Mouse (Mus musculus): Measurements from ENCODE around the gene Il12rb1. TPM values are rescaled to one million over a fixed set of nuclear protein-coding genes. Genes with fewer than 3 reads are reported as not detected.
A peak's percentile ranks its signal among the peaks of the same experiment; 100 is the strongest.

Il12rb1 gene
- polyA plus RNA-seq, 1 experiment from 2014 or later = 0.19 TPM

- ATAC-seq (ENCODE audit: low FRiP score, low TSS enrichment) (no peak), DNase-seq (ENCODE audit: low spot score) (no peak)
- H3K9me3 ChIP-seq (ENCODE audit: control insufficient read depth, low read length) = no peaks in the 10 kb centered on the region
- peaks cover 8% of the 10 kb centered on the region; the same call in 1 of the 2 replicates for H3K4me1 ChIP-seq (replicated peaks; ENCODE audit: control insufficient read depth, insufficient read depth)
- peak overlapping the region; percentile 71 for H3K9ac ChIP-seq (ENCODE audit: low read length)
- 48% methylated on average over 8 of the region's 8 CpGs for WGBS
- TF ChIP-seq EP300 (optimal IDR thresholded peaks at IDR 0.05) (no peak), CTCF (IDR thresholded peaks at IDR 0.05; ENCODE audit: low read depth) (no peak)
- H3K4me2 ChIP-seq (replicated peaks; ENCODE audit: low read depth) = peak overlapping the region; percentile 60
- peaks cover 5% of the 10 kb centered on the region for H3K36me3 ChIP-seq (ENCODE audit: control insufficient read depth, insufficient read depth, low read length)
- no peak overlapping the region; the same call in 1 of the 2 replicates for H3K27ac ChIP-seq (replicated peaks)
- H3K27me3 ChIP-seq (ENCODE audit: control insufficient read depth, insufficient read depth, low read length) = no peaks in the 10 kb centered on the region
- H3K4me3 ChIP-seq (ENCODE audit: low read depth, low read length) = peak overlapping the region; percentile 4; the same call in 1 of the 2 replicates
Observed at GRCm38 (mm10) chr8:70790846-70791245, 17.4 kb upstream of the Il12rb1 start.

DNA sequence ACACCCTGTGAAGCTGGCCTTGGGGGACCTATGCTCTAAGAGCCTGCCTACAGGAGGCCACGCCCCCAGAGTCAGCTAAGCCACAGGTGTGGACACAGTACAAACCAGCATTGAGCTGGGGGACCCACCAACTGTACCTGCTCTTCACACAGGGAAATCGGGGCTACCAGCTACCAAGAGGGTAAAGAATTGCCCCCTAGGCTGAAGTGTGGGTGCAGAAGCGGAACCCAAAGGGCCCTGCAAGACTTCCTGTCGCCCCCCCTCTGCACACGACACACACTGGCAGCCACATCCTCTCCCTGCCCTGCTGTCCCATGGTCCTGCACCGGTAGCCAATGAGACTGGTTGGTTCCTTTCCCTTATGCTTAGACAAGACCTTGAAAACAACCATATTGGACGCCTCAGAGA lies 17.0 kb upstream of the Il12rb1 start:
- H3K36me3 ChIP-seq (ENCODE audit: control insufficient read depth, insufficient read depth, low read length) = peaks cover 3% of the 10 kb centered on the region
- peak overlapping the region; percentile 60 for H3K4me2 ChIP-seq (replicated peaks; ENCODE audit: low read depth)
- DNase-seq (ENCODE audit: low spot score) = peak; percentile 71
- H3K27me3 ChIP-seq (ENCODE audit: control insufficient read depth, insufficient read depth, low read length) = no peaks in the 10 kb centered on the region
- H3K4me3 ChIP-seq (ENCODE audit: low read depth, low read length) = peak overlapping the region; percentile 50
- 43% methylated on average over 7 of the region's 7 CpGs for WGBS
- peaks cover 8% of the 10 kb centered on the region; the same call in 1 of the 2 replicates for H3K4me1 ChIP-seq (replicated peaks; ENCODE audit: control insufficient read depth, insufficient read depth)
- H3K9ac ChIP-seq (ENCODE audit: low read length) = peak overlapping the region; percentile 71
- no peaks in the 10 kb centered on the region for H3K9me3 ChIP-seq (ENCODE audit: control insufficient read depth, low read length)
- no peak for TF ChIP-seq CTCF (IDR thresholded peaks at IDR 0.05; ENCODE audit: low read depth)
- no peak for TF ChIP-seq EP300 (optimal IDR thresholded peaks at IDR 0.05)
- ATAC-seq (ENCODE audit: low FRiP score, low TSS enrichment) = no peak; the same call in 1 of the 2 replicates
- no peak overlapping the region; the same call in 1 of the 2 replicates for H3K27ac ChIP-seq (replicated peaks)

DNA sequence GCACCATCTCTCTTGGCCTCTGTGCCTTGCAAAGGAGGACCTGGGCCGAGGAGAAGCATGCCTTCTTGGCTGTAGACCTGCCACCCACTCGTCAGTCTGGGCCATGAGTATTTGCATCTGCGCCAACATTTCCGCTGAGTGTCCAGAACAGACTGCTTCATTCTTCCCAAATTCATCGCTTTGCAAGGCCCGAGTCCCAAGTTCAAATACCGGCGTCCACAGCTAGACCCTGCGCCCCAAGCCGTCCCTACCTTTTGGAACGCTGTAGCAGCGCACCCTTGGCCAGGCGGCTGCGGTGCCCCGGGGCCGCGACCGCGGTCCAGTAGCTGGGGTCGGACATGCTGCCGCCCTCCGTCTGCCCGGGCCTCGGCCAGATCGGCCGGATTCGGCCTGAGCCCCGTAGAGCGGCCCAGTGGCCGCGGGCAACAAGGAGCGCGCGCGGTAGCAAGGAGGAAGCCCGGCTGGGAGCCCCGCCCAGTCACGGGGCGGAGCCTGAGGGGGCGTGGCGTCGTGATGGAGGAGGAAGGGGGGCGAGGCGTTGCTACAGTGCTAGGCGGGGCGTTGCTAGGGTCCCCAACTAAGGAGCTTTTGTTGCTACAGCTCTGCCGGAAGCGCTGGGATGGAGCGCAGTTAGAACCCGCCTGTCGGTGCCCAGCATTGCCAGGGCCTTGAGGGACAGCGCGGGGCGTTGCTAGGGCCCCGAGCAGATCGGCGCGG lies 16.1 kb upstream of the Il12rb1 start:
- 3% methylated on average over 57 of the region's 58 CpGs for WGBS
- H3K4me1 ChIP-seq (replicated peaks; ENCODE audit: control insufficient read depth, insufficient read depth) = peaks cover 8% of the 10 kb centered on the region; the same call in 1 of the 2 replicates
- H3K9me3 ChIP-seq (ENCODE audit: control insufficient read depth, low read length) = no peaks in the 10 kb centered on the region
- H3K4me2 ChIP-seq (replicated peaks; ENCODE audit: low read depth) = peak overlapping the region; percentile 60
- H3K36me3 ChIP-seq (ENCODE audit: control insufficient read depth, insufficient read depth, low read length) = peaks cover 3% of the 10 kb centered on the region
- TF ChIP-seq EP300 (optimal IDR thresholded peaks at IDR 0.05) = no peak
- no peak for TF ChIP-seq CTCF (IDR thresholded peaks at IDR 0.05; ENCODE audit: low read depth)
- DNase-seq (ENCODE audit: low spot score) = peak; percentile 98
- H3K27me3 ChIP-seq (ENCODE audit: control insufficient read depth, insufficient read depth, low read length) = no peaks in the 10 kb centered on the region
- ATAC-seq (ENCODE audit: low FRiP score, low TSS enrichment) = peak; percentile 75
- peak overlapping the region; percentile 75 for H3K27ac ChIP-seq (replicated peaks)
- H3K9ac ChIP-seq (ENCODE audit: low read length) = peak overlapping the region; percentile 71
- H3K4me3 ChIP-seq (ENCODE audit: low read depth, low read length) = peak overlapping the region; percentile 50

DNA sequence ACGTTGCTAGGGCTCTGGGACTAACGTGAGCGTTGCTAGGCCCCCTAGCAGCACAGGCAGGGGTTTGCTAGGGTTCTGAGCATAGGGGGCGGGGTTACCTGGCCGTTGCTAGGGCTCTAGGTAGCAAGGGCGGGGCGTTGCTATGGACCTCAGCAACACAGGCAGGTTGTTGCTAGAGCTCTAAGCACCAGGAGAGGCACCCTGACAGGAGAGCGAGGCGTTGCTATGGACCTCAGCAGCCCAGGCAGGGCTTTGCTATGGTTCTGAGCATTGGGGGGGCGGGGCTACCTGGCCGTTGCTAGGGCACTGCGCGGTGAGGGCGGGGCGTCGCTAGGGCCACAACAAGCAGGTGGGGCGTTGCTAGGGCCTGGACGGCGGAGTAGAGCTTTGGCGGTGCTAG lies 15.5 kb upstream of the Il12rb1 start:
- Histone ChIP-seq H3K36me3 (ENCODE audit: control insufficient read depth, insufficient read depth, low read length) (peaks cover 3% of the 10 kb centered on the region), H3K27me3 (ENCODE audit: control insufficient read depth, insufficient read depth, low read length) (no peaks in the 10 kb centered on the region), H3K4me2 (replicated peaks; ENCODE audit: low read depth) (peak overlapping the region; percentile 60), H3K9me3 (ENCODE audit: control insufficient read depth, low read length) (no peaks in the 10 kb centered on the region), H3K4me3 (ENCODE audit: low read depth, low read length) (peak overlapping the region; percentile 50), H3K9ac (ENCODE audit: low read length) (peak overlapping the region; percentile 71; the same call in 1 of the 2 replicates), H3K4me1 (replicated peaks; ENCODE audit: control insufficient read depth, insufficient read depth) (peaks cover 8% of the 10 kb centered on the region; the same call in 1 of the 2 replicates), H3K27ac (replicated peaks) (peak overlapping the region; percentile 75)
- peak; percentile 96 for DNase-seq (ENCODE audit: low spot score)
- ATAC-seq (ENCODE audit: low FRiP score, low TSS enrichment) = peak; percentile 74
- WGBS = 0% methylated on average over 20 of the region's 20 CpGs
- TF ChIP-seq EP300 (optimal IDR thresholded peaks at IDR 0.05) (no peak), CTCF (IDR thresholded peaks at IDR 0.05; ENCODE audit: low read depth) (no peak)

- ATAC-seq (ENCODE audit: low FRiP score, low TSS enrichment) = no peak
- H3K27me3 ChIP-seq (ENCODE audit: control insufficient read depth, insufficient read depth, low read length) = no peaks in the 10 kb centered on the region
Observed at GRCm38 (mm10) chr8:70794215-70794614, 14.0 kb upstream of the Il12rb1 start.

DNA sequence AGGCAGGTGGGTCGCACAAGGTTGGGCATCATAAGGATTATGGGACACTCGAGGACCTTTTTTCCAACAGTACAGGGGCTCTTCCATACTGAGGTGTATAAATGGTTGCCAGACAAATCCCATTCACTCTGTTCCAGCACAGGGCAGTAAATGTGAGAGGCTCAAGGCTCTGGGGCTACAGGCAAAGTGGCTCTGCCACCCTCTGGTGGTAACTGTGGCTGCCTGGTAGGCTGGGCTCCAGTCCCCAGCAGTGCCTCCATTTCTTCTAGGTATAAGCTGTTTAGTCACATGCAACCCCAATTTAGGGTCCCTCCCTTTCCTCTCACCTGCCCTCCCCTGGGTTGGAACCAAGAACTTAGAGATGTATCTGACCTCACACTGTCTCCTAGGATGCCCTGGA lies 12.9 kb upstream of the Il12rb1 start:
- Histone ChIP-seq H3K4me1 (replicated peaks; ENCODE audit: control insufficient read depth, insufficient read depth) (peaks cover 10% of the 10 kb centered on the region; the same call in 1 of the 2 replicates), H3K4me2 (replicated peaks; ENCODE audit: low read depth) (no peak overlapping the region)

More at GRCm38 (mm10) chr8:70794215-70794614, 14.0 kb upstream of the Il12rb1 start:
- no peaks in the 10 kb centered on the region for H3K9me3 ChIP-seq (ENCODE audit: control insufficient read depth, low read length)
- no peak overlapping the region for H3K27ac ChIP-seq (replicated peaks)
- no peaks in the 10 kb centered on the region for H3K36me3 ChIP-seq (ENCODE audit: control insufficient read depth, insufficient read depth, low read length)
- H3K9ac ChIP-seq (ENCODE audit: low read length) = no peak overlapping the region
- no peak for TF ChIP-seq CTCF (IDR thresholded peaks at IDR 0.05; ENCODE audit: low read depth)
- no peak for TF ChIP-seq EP300 (optimal IDR thresholded peaks at IDR 0.05)
- H3K4me3 ChIP-seq (ENCODE audit: low read depth, low read length) = no peak overlapping the region
- no peak for DNase-seq (ENCODE audit: low spot score)
- WGBS = 77% methylated on average over 2 of the region's 2 CpGs
- no peak overlapping the region for H3K4me2 ChIP-seq (replicated peaks; ENCODE audit: low read depth)
- peaks cover 10% of the 10 kb centered on the region; the same call in 1 of the 2 replicates for H3K4me1 ChIP-seq (replicated peaks; ENCODE audit: control insufficient read depth, insufficient read depth)

More for the DNA sequence above, 12.9 kb upstream of the Il12rb1 start:
- no peak for DNase-seq (ENCODE audit: low spot score)
- Histone ChIP-seq H3K36me3 (ENCODE audit: control insufficient read depth, insufficient read depth, low read length) (no peaks in the 10 kb centered on the region), H3K9ac (ENCODE audit: low read length) (no peak overlapping the region), H3K4me3 (ENCODE audit: low read depth, low read length) (no peak overlapping the region), H3K27ac (replicated peaks) (no peak overlapping the region), H3K27me3 (ENCODE audit: control insufficient read depth, insufficient read depth, low read length) (no peaks in the 10 kb centered on the region), H3K9me3 (ENCODE audit: control insufficient read depth, low read length) (no peaks in the 10 kb centered on the region)
- 91% methylated on average over 2 of the region's 2 CpGs for WGBS
- TF ChIP-seq CTCF (IDR thresholded peaks at IDR 0.05; ENCODE audit: low read depth) = peak; percentile 61
- TF ChIP-seq EP300 (optimal IDR thresholded peaks at IDR 0.05) = no peak
- ATAC-seq (ENCODE audit: low FRiP score, low TSS enrichment) = no peak
